Mouse (Mus musculus) MN1 (cell line): ENCODE measurements around the gene Prss48.
"Not testable (repeated sequence)": the region's sequence is repeated elsewhere in the genome, so short reads cannot be mapped to it uniquely, and the experiment has no call there.

Experiments used
- DNase-seq: peaks from one replicate; pipeline ENCODE4 v3.0.0-alpha.2; 2016; ENCODE audit warnings: low spot score

Gene Prss48

DNA sequence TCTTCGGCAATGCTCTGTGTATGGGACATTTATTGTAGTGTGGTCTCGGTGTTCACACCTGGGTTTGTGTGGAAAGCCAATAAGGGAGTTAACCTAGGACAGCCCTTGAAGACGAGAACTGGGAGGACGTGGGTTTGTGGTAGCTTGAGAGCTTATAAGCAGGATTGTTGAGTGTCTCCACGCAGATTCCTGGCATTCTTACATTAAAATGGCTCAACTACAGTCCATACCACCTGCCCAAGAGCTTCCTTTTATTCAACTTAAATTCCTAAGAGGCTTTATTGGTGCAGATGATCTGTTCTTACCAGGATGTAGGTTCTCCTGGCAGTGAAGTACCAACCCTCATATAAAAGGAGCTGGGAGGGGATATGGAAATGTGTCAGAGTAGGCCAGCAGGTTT is 649 bp upstream of the Prss48 start:
- DNase-seq: no peak

DNA sequence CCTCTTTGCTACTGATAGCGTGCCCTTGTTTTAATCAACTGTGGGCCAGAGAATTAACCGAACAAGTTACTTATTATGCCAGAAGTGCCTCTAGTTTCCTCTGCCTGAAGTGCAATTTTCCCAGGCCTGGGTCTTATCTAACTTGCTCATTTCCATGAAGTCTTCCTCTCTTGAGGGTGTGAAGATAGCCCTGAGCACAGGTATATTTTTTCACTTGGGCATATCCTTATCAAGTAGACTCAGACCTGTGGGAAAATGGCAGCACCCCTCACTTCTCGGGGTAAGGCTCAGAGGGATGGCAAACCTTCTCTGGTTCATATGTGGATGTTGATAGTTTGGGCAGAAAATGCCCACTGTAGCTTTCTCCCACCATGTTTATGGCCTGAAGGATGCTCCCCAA is 1.0 kb downstream of the Prss48 start:
- DNase-seq: no peak

DNA sequence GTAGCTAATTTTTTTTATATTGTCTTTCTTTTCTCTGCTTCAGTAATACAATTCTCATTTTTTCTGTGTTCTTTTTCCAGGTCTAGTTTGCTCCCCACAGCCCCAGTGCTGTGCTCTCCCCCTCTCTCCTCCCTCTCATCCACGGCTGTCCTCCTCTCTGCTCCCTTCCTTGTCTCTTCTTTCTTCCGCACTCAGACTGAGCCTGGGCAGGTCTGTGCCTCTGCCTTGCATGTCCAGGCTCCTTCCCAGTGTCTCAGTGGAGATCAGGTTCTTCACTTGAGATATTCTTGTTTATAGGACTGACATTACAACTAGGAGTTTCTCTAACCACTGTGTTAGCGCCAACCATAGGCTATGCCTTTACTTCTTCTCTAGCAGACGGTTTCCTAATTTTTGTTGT is 7.6 kb downstream of the Prss48 start:
- no peak for DNase-seq

DNA sequence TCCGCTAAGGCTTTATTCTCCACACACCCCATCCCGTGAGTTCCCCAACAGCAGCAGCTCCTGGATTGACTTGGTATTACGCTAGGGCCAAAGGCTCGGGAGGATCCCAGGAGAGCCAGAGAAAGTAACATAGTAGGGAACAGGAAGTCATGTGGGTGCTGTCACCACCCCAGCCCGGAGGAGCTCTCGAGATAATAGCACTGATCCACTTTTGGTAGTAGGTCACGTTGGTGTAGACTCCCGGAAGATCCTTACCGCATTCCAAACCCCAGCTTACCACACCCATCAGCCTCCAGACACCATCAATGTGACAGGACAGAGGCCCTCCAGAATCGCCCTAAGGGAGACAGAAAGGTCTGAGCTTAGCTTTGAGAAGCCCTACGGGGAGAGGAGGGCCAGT is 8.5 kb downstream of the Prss48 start:
- no peak for DNase-seq

DNA sequence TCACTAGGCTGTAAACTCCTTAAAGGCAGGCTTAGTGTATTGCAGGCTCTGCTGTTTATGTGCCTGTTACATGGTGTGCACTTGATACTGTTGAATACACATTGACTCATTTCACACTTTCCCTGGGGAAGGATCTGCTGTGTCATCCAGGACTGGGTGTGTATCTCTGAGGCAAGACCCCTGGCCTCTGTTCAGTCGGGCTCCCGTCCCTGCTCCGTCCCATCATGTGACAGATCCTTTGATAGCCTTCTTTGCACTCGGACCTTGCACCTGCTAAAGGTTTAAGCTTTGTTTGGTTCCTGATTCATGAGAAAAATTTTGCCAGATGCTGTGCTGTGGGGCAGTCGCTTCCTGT is 10.5 kb downstream of the Prss48 start:
- no peak for DNase-seq

DNA sequence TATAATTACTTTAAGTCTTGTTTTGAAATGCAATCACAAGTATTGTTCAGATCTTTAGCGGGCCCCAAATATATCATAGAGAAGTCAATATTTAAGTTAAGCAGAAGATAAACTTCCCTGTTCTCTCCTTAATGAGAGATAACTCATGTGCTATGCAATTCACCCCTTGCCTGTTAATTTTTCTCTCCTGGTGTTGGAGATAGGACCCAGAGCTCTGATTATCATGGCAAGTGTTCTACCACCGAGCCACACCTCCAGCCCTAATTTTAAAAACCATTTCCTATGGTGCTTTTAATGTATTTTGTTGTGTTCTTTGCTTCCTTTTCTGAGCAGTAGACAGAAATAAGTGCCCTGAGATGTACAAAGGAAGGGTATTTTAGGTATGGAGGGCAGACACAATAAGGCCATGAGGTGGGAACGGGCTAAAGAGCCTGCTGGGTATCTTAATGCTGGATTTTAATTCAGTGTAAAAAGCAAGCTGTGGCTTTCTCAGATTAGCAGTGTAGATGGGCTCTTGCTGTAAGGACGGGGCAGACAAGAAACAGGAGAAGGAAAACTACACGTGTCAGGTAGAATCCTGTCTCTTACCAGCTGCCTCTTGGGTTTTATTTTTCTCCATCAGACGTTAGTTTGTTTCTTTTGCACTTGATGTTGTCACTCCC is 11.0 kb downstream of the Prss48 start:
- no peak for DNase-seq

- DNase-seq: no peak
Observed at GRCm38 (mm10) chr3:85987225-85987624, 15.1 kb downstream of the Prss48 start.

GRCm38 (mm10) chr3:85984537-85984936 is 17.8 kb downstream of the Prss48 start:
- DNase-seq: no peak

DNA sequence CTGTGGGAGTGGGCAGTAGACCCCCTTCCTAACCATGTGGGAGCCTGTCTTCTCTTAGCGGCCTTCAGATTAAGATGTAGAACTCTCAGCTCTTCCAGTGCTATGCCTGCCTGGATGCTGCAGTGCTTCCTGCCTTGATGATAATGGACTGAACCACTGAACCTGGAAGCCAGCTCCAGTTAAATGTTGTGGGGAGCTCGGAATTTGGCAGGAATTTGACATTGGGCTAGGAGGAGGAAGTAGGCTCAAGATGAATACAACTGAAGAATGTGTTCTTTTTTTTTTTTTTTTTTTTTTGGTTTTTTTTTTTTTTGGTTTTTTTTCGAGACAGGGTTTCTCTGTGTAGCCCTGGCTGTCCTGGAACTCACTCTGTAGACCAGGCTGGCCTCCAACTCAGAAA is 20.5 kb downstream of the Prss48 start:
- not testable (repeated sequence) for DNase-seq

- DNase-seq: no peak
Observed at GRCm38 (mm10) chr3:85980036-85980435, 22.3 kb downstream of the Prss48 start.

GRCm38 (mm10) chr3:85974451-85974850 is 27.8 kb downstream of the Prss48 start:
- no peak for DNase-seq

DNA sequence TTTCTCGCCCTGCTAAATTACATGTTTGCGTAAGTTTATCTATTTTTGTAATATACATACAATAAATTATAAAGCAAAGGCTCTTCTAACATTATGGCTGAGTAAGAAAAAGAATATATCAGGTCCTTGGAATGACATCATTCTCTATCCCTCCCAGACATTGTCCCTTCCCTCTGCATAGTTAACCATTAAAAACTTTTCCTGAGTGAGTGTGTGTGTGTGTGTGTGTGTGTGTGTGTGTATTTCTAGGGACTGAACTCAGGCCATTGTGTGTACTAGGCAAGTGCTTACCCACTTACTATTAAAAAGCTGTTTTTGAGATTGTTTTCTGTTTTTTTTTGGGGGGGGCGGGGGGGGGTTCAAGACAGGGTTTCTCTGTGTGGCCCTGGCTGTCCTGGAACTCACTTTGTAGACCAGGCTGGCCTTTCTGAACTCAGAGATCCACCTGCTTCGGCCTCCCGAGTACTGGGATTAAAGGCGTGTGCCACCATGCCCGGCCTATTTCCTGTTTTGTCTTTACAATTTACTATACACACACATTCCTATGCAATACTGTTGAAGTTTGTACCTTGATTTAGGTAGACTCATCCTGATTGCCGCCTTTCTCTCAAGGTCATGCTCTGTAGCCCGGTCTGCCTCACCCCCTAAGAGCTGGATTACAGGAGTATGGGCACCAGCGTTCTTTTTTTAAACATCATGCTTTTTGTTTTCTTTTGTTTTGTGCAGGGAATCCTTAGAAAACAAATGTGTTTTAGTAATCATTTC is 28.7 kb downstream of the Prss48 start:
- no peak for DNase-seq

- no peak for DNase-seq
Observed at GRCm38 (mm10) chr3:85971599-85971975, 30.7 kb downstream of the Prss48 start.

GRCm38 (mm10) chr3:85970742-85971598 is 31.3 kb downstream of the Prss48 start, which contains the start of gene Sh3d19:
Sh3d19 (plus strand) TSS chr3:85971109.
- DNase-seq: no peak

DNA sequence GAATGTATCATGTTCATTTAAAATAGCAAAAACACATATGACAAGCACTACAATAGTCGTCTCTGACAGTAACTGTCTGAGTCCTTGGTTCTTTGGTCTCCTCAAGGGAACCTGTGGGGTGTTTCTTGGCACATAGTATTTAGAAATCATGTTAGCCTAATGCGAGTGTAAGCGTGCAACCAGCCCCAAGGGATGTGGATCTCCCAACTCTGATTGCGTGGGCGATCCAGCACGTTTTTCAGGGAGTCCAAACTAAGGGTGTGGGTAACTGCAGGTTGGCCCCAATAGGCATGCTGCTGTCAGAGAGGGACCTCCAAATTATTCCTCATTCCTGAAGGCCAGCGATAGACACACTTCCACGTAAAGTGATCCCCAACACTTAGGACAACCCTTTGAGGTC is 33.3 kb downstream of the Prss48 start:
- no peak for DNase-seq

DNA sequence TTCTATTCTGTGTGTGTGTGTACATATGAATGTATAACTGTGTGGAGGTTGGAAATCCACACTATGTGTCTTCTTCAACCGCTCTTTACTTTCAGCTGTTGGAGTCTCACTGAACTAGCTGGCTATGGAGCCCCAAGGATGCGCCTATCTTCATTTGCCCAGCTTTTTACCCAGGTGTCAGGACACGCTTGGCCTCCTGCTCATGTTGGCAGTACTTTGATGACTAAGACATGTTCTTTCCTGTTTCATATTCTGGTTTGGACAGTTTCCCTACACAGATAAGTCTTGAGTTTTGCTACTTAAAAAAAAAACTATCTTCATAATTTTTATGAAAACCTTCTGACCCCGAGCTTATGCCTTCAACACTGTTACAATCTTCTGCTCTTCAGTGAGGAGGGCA is 36.8 kb downstream of the Prss48 start:
- DNase-seq: no peak

DNA sequence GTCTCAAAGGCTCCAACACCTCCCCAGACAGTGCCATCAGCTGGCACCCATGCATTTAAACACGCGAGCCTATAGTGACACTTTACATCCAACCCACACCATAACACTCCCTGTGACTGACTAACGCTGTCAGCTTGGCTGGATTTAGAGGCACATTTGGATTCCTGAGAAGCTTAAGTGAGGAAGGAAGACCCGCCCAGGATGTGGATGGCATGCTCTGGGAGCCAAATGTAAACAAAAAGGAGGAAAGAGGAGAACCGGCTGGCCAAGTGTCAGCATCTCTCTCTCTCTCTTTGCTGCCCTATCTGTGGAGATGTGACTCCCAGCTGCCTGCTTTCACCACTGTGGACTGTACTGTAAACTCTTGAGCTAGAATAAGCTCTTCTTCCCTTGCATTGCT is 41.2 kb downstream of the Prss48 start:
- DNase-seq: no peak

DNA sequence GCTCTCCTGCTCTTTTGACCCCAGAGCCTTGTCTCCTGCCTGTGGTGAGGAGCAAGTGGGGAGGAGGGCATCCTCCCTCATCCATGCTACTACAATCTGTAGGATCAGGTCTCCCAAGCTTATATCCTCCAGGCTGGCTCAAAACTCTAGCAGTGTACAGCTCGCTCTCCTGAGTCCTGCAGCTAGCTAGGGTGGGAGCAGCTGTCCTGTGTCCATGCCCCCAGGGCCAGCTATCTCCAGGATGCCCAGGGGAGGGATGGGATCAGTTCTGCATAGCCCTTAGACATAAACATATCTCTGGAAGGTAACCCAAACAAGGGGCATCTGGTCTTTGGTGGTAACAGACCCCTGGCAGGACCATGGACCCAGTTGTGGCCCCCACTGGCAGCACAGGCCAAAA is 42.6 kb downstream of the Prss48 start:
- no peak for DNase-seq

DNA sequence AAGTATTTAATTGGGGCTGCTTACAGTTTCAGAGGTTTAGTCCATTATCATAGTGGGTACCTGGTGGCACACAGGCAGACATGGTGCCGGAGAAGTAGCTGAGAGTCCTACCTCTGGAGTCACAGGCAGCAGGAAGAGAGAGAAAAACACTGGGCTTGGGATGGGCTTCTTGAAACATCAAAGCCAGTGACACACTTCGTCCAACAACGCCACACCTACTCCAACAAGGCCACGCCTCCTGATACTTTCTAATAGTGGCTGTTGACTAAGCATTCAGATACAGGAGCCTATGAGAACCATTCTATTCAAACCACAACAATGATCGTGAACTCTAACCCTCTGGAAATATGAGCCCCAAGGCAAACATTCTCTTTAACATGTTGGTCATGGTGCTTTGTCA is 46.6 kb downstream of the Prss48 start:
- DNase-seq: no peak

GRCm38 (mm10) chr3:85955269-85955668 is 47.0 kb downstream of the Prss48 start:
- DNase-seq: no peak

DNA sequence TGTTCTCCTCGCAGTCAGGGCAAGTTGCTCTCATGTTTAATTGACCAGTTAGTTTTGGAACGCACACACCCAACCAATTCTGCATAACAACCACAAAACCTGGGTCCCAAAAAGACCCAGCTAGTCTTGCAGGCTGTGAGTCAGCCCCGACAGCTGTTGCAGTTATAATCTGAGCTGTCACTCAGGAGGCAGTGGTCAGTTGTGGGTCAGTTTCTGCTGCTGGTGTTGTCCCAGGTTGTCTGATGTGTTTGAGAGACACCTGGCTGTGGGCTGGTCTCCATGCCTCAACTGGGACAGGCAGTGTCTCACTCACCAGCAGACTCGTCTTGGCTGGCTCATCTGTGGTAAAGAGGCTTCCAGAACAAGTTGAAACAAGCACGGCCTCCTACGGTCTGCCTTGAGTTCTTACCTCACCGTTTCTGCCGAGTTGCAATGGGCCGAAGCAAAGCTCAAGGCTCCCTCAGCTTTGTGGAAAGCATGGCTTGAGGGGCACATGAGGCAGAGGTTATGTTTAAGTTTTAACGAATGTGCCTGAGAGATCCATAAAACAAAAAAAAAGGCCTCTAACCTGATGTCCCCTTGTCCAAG is 49.5 kb downstream of the Prss48 start:
- no peak for DNase-seq

DNA sequence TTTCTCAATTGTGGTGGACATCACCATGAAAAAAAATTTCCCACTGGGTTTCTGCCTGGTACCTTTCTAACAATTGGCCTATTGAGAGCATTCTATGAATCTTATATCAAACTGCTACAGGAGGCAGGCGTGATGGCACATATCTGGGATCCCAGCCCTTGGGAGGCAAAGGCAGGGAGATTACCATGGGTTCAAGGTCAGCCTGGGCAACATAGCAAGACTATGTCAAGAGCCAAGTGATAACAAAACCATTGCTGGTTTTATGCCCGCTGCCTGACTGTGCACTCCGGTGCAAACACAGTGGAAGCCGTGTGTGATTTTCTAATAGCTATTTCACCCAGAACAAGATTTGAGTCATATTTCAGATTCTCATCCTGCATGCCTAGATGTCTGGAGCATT is 51.4 kb downstream of the Prss48 start:
- DNase-seq: no peak
